Mouse (Mus musculus): ENCODE results near the gene As3mt.
"Not testable (repeated sequence)": the region's sequence is repeated elsewhere in the genome, so short reads cannot be mapped to it uniquely, and the experiment has no call there.

Gene As3mt

DNA sequence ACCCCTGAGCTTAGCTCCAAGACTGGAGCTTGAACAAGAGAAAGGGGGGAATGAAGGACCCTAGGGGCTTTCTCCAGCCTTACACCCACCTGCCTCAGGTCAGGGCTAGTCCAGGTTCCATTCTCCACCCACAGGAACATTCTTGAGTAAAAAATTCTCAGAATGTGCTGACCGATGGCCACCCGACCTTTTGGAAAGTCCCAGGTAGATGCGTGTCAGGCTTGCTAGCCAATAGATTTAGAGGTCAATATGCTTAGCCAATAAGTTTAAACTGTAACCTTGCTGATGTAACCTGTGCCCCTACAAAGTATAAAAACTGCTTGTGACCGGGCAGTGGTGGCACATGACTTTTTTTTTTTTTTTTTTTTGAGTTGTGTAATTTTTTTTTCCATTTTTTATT, 49.0 kb downstream of the As3mt start:
- no peak for DNase-seq

DNA sequence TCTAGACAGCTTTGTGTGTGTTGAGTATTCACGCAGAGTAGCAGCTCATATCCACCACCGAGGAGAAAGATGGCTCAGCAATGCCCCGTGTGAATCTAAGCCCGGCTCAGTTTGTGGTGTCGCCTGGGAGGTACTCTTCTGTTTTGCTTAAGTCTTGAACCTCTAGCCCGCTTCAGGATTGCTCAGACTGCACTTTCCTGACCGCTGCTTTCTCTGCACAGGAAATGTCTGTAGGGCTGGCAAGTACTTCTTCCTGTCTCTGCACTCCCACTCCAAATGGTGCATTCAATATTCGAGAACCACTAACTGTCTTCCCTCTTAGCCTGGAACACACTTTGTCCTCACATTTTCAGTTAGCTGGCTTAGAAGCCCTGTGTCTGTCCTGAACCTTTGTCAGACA, 51.8 kb downstream of the As3mt start:
- DNase-seq = no peak

DNA sequence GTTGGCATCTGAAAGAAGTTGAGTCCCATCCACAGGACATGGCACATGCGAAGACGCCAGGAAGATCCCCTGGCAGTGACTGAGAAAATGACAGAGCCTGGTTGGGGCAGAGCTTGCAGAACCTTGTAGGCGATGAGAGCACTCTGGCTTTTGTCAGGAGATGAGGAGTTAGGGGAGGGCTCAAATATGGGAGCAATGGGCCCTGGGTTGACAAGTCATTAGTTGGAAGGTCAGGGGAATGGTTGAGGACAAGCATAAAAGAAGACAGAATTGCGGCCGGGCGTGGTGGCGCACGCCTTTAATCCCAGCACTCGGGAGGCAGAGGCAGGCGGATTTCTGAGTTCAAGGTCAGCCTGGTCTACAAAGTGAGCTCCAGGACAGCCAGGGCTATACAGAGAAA, 52.7 kb downstream of the As3mt start:
- peak; percentile 50 for DNase-seq

DNA sequence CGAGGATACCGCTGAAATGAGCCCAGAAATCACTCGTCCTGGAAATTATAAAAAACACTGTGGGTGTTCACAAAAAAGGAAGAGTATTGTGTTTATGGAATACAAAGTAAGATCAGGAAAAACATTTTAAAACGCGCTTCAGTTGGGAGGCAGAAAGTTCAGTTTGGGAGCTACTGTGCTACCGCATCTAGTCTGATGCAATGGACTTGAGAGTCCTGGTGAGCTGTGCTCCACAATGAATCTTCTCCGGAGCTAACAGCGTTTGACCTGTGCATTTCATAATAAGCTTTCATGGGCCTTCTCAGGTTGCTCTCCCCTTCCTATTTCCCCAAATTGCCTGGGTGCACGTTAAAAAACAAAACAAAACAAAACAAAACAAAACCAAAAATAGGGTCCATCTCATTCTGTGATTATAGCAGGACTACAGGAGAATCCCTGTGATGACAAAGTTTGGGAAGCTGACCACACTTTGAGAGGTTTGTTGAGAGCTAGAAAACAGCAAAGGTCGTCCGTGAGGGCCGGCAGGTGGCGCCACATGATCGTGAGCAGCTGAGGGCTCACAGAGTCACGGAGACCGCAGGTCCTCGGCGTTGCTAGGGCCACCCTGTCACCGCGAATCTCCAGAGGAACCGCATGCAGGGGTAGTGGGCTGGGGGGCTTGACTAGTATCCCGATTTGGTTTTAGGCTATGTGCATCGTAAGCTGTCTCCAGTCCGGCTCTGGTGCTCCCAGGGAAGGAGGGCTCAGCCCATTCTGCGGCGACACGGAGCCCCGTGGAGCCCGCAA, 53.3 kb downstream of the As3mt start:
- DNase-seq = no peak

DNA sequence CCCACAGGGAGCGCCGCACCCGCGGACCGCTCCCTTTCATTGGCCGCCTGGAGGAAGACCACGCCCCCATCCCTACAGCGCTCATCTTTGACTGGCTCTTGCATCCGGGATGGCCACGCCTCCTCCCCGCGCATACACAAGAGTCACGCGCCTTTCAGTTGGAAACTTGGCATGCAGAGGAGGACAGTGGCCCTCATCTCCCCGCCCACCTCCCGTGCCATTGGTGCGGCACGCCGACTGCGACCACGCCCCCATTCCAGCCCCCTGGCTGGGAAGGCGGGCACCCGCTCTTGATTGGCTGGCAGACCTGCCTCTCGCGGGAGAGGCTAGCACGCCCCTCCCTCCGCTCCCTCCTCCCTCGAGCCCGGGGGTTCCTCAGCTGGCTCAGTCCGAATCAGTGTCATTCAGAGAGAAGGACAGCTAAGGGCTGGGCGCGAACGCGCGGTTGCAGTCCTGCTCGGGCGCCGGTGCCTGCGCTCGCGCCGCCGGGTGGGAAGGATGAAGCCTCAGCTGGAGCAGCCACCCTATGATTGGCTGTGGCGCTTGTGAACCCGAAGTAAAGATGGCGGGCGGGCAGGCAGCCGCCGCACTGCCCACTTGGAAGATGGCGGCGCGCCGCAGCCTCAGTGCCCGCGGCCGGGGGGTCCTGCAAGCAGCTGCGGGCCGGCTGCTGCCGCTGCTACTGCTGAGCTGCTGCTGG, 54.1 kb downstream of the As3mt start, which contains the start of gene Cnnm2:
Gene Cnnm2 (plus strand): TSS at position 350 of the 700 bp plus-strand sequence.
- DNase-seq = peak; percentile 100

DNA sequence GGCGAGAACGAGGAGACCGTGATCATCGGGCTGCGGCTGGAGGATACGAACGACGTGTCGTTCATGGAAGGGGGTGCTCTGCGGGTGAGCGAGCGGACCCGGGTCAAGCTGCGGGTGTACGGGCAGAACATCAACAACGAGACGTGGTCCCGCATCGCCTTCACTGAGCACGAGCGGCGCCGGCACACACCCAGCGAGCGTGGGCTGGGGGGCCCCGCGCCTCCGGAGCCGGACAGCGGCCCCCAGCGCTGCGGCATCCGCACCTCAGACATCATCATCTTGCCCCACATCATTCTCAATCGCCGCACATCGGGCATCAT, 54.7 kb downstream of the As3mt start:
- DNase-seq = no peak

DNA sequence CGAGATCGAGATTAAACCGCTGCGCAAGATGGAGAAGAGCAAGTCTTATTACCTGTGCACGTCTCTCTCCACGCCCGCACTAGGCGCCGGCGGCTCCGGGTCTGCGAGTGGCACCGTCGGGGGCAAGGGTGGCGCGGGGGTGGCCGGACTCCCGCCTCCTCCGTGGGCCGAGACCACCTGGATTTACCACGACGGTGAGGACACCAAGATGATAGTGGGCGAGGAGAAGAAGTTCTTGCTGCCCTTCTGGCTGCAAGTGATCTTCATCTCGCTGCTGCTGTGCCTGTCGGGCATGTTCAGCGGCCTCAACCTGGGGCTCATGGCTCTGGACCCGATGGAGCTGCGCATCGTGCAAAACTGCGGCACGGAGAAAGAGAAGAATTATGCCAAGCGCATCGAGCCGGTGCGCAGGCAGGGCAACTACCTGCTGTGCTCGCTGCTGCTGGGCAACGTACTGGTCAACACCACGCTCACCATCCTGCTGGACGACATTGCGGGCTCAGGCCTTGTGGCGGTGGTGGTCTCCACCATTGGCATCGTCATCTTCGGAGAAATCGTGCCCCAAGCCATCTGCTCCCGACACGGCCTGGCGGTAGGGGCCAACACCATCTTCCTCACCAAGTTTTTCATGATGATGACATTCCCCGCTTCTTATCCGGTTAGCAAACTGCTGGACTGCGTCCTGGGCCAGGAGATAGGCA, 55.2 kb downstream of the As3mt start:
- DNase-seq = peak; percentile 72

DNA sequence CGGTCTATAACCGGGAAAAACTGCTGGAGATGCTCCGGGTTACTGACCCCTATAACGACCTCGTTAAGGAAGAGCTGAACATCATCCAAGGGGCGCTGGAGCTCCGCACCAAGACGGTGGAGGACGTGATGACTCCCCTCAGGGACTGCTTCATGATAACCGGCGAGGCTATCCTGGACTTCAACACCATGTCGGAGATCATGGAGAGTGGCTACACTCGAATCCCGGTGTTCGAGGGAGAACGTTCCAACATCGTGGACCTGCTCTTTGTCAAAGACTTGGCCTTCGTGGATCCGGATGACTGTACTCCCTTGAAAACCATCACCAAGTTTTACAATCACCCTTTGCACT, 55.7 kb downstream of the As3mt start:
- DNase-seq = no peak

DNA sequence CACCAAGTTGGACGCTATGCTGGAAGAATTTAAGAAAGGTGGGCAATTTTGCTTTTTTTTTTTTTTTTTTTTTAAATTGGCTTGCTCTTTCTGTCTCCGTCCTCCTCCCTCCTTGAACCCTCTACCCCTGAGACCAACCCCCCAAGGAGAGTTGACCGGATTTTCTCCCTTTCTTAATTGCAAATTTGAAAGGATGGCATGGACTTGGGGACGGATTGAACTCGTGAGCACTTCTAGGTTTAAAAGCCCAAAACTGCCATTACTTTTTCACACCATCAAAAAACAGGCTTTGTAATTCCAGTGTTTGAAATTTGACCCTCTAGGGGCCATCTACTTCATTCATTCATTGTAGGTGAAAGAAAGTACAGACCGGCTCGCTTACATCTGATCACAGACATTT, 56.1 kb downstream of the As3mt start:
- DNase-seq = peak; percentile 52

DNA sequence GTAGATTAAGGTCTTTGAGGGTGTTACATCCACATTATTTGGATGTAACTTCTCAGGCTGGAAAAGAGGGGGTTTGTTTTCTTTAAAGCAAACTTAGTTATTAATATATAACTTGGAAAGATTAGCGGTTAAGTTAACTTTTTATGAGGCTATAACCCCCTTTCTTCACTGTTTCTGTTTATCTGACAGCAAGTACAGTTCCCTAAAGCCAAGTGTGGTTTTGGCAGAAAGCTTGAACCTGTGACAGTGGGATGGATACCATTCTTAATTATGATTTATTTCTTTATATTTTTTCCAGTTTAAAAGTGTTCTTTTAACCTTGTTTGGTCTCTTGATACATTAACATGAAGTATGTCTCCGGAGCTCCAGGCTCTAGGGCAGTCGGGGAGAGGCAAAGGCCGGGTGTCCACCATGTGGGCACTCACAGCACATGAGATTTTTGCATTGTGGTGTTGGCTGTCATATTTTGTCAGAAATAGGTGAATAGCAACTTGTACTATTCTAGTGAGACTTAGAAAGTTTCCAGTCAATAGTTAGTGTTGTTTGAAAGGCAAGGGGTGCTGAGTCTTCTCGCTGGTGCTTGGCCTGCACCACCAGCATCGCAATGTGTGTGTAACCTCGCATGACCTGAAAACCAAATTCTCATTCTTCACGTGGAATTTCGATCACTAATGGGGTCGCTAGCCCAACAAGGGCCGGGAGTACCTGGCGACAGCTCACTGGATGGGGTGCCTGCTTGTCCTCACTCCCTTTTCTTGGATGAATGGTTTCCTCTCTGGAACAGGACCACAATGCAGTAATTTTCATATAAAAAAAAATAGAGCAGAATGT, 56.9 kb downstream of the As3mt start:
- DNase-seq = no peak

DNA sequence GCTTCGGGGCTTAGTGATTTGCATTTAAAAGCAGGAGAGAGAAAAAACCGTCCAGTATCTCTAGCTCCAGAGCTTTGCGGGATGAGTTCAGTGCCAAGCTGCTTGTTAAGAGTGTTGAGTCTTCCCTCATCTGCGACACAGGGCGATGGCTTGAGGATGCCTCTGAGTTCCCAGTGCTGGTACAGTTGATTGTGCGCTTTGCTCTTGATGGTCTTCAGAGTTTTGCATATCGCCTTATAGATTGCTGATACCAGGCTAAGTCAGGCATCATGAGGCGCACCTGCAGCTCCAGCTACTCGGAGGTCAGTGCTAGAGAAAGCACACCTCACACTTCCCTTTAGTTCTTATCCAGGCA, 57.5 kb downstream of the As3mt start:
- peak; percentile 27 for DNase-seq

DNA sequence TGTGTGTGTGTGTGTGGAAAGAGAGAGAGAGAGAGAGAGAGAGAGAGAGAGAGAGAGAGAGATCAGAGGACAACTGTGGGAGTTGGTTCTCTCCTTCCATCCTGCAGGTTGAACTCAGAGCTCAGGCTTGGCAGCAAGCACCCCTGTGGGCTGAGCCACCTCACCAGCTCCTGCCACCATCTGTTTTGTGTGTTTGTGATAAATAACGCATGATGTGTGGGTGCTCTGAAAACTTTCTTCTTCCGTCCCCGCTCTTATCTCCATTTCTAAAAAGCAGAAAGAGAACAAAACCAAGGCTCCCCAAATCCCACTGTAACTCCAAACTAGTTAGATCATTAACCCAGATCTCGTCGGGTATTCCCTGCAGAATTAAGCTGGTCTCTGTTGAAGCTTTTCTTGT, 58.9 kb downstream of the As3mt start:
- DNase-seq = peak; percentile 44

DNA sequence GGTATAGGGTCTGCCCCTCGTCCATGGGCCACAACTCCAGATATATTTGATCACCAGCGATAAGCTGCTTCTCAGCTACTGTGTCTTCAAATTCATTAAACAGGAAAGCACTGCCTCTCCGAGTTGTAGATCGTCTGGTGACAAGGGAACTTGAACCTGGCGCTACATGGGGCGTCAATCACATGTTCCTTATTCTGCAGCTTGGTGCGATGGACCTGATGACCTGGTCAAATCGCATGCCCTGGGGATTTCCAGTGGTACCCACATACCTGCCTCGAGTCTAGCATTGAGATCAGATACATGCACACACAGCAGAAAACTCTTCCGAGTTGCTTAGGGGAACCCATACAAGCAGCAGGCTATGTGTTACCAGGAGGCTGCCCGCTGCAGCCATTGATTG, 62.5 kb downstream of the As3mt start:
- no peak for DNase-seq

DNA sequence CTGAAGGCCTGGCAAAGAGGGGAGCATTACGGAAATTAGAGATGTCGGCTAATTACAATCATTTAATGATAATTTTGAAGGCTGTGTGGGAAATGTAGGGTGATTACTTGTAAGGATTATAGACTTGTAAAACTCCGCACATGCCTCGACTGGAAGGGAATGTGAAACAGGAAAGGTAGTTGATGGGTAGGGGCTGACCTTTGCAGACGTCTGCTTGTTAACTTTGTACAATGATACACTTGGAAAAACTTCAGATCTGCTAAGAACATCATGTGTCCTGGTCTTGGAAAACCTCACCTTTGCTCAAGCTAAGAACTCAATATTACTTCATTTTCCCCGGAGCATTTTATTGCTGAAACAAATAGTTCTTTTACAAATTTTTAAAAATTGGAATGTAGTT, 64.5 kb downstream of the As3mt start:
- DNase-seq = no peak

DNA sequence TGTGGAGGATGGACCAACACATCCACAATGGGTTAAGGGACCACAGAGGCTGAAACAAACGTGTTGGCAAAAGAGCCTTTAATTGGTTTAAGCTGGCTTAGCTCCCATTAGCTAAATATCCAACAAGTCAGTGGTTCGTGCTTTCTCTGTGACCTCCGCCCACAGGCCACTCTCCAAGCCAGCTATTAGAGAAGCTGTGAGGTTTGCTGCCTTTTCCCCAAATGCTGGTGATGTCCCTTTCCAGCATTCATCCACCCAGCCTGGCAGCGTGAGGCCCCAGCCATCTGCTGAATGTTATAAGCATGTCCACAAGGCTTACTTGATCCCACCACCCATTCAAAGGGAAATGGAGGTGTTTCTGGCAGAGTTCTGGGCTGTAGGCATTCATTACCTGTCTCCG, 69.1 kb downstream of the As3mt start:
- DNase-seq = no peak

DNA sequence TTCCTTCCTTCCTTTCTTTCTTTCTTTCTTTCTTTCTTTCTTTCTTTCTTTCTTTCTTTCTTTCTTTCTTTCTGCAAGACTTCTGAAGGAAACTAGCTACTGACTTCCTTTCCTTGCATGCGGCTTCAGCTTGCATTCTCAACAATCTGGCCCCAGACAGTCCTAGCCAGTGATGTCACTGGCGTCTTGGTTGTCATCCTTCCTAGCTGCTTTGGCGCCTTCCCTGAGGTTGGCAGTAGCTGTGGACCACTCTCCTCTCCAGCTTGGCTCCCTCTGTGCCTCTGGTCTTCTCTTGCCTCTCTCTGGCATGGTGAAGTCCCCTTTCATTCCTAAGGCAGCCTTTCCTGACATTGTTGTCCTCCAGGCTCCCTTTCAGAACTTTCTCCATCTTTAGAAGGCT, 69.6 kb downstream of the As3mt start:
- no peak for DNase-seq

DNA sequence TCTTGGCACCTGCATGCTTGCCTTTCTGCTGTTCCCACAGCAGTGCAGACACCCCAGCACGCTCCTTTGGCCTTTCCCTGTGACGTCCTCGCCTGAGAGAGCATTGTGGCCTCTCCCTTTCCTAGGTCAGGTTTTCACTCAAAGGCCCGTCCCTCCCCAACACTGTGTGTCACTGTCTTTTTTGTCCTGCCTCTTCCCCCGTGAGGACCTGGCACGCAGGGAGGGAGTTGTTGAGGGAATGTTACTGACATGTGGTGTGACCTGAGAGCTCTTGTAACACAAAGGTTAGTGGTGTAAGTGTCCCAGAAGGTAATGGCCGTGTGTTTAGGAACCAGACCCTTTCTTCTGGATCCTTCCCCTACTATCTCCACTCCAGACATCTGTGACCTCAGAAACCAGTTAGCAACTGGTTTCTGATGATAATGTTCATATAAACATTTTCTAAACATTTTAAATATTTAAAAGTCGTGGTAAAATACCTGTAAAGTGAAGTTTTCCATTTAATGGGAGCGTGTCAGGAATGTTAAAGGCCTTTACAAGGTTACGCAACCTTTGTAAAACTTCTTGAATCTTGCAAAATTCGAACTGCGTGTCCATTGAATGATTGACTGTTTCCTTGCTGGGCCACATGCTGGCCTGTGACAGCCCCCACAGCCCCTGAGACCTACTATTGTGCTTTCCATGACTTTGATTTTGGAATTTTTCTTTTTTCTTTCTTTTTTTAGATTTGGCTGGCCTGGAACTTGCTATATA, 70.8 kb downstream of the As3mt start:
- DNase-seq = no peak

DNA sequence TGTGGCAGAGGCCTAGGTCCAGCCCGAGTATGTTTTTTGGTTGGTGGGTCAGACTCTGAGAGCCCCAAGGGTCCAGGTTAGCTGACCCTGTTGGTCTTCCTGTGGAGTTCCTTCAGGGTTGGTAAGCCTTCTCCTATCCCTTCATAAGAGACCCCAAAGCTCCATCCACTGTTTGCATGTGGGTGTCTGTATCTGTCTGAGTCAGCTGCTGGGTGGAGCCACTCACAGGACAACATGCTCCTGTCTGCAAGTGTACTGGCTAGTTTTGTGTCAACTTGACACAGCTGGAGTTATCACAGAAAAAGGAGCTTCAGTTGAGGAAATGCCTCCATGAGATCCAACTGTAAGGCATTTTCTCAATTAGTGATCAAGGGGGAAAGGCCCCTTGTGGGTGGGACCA, 71.9 kb downstream of the As3mt start:
- not testable (repeated sequence) for DNase-seq

DNA sequence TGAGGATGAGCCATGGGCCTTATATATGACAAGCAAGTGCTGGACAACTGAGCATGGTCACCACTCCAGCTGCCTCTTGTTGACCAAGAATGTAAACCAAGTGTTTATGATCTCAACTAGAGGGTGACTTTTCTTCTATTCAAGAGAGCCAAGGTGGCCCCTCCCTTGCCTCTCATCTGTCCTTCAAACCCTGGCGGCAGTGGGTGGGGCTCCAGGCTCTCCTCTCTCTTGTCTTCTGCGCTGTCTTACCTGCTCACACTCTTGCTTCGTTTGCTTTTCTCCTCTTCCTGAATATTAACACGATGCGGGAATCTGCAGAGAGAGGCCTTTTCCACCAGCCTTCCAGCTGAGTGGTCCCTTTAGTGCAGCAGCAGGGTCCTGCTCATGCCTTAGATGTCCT, 76.8 kb downstream of the As3mt start:
- DNase-seq = no peak

DNA sequence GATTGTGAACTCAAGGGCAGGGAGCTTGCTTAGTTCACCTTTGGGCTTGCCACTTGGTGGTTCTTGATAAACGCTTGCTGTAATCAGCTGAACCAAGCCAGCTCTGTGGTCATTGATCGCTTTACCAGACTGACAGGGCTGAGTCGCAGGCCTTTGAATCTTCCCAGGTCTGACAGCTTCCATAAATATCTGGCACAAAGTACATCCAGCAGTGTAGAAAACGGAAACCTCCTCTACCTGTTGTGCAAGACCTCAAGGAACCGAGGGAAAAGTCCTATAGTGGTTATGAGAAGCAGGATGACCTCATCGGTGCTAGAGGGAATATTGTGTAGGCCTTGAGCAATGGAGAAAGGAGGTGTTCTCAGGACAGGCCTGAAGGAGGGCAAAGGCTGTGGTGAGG, 77.2 kb downstream of the As3mt start:
- DNase-seq = no peak

DNA sequence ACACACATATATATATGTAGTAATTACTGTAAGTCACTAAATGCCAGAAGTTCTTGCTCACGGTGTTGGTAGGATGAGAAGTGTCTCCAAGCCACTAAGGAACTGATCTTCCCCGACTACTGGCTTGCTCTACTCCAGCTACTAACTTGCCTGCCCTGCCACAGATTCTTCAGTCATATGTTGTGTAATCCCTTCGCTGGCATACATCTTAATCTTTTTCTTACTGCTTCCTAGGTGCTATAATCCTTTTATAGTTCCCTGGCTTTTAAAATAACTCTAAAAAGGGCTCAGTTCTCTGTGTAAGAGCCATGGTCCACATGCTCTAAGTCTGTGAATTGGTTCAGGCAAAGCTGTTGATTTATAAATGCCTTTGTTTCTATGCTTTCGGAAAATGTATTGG, 78.4 kb downstream of the As3mt start:
- DNase-seq = no peak

DNA sequence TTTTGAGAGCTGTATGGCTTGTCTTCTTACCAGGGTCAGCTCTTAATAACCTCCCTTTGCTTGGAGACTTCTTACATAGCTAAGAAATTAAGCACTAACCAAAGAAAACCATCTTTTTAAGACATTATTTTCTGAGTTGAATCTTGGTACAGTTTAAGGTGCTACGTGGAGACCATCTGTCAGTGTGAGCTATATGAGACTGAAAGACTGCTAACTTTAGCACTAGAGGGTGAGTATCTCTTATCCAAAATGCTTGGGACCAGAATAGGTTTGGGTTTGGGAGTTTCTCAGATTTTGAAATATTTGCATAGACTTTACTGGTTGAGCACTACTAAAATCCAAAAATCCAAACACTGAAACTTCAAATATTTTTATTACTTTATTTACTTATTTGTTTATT, 82.5 kb downstream of the As3mt start:
- DNase-seq = no peak
